Mouse (Mus musculus) kidney, postnatal 0 days (tissue): ENCODE results near the gene Pdyn. TPM values are rescaled to one million over a fixed set of nuclear protein-coding genes. Genes with fewer than 3 reads are reported as not detected.

Experiments
- ATAC-seq: fragments of 200-750 bp; cut with Nextera tagmentation; replicated peaks from 2 replicates; pipeline ENCODE4 v1.8.0; 2017; ENCODE audit warnings: low read depth, moderate number of reproducible peaks, moderate TSS enrichment, moderate library complexity; ENCODE audit not compliant: low FRiP score
- DNase-seq: peaks from one replicate; pipeline ENCODE4 v3.0.0-alpha.2; 2016; ENCODE audit warnings: low spot score
- H3K27ac ChIP-seq: fragments of 300-500 bp; sonication (generic); 2 replicates; pipeline ENCODE4 v1.5.1; 2014; ENCODE audit warnings: mild to moderate bottlenecking
- H3K27me3 ChIP-seq: fragments of 300-500 bp; sonication (generic); 2 replicates; pipeline ENCODE4 v1.6.1; 2014; ENCODE audit warnings: low read length, mixed read lengths; ENCODE audit not compliant: insufficient read depth
- H3K36me3 ChIP-seq: fragments of 300-500 bp; sonication (generic); 2 replicates; pipeline ENCODE4 v1.6.1; 2014; ENCODE audit warnings: low read length, mixed read lengths; ENCODE audit not compliant: insufficient read depth
- H3K4me1 ChIP-seq: fragments of 300-500 bp; sonication (generic); replicated peaks from 2 replicates; pipeline ENCODE4 v1.6.1; 2014; ENCODE audit warnings: antibody characterized with exemption, low read length, mixed read lengths; ENCODE audit not compliant: insufficient read depth
- H3K4me2 ChIP-seq: fragments of 300-500 bp; sonication (generic); 2 replicates; pipeline ENCODE4 v1.6.1; 2014; ENCODE audit warnings: mild to moderate bottlenecking, low read length, moderate library complexity, mixed read lengths
- H3K4me3 ChIP-seq: fragments of 300-500 bp; sonication (generic); replicated peaks from 2 replicates; pipeline ENCODE4 v1.5.1; 2014; ENCODE audit warnings: low read depth, low read length
- H3K9ac ChIP-seq: fragments of 300-500 bp; sonication (generic); 2 replicates; pipeline ENCODE4 v1.6.1; 2014; ENCODE audit warnings: low read depth, low read length
- H3K9me3 ChIP-seq: fragments of 300-500 bp; sonication (generic); replicated peaks from 2 replicates; pipeline ENCODE4 v1.6.1; 2016; ENCODE audit warnings: low read length, inconsistent platforms, mixed read lengths
- CTCF ChIP-seq: IDR thresholded peaks from 2 replicates; pipeline ENCODE4 v1.5.1; 2016; ENCODE audit warnings: antibody characterized with exemption, low read depth, mild to moderate bottlenecking, moderate library complexity
- WGBS: fragments of 180-500 bp; shearing (Covaris S2); extraction: QIAGEN DNeasy Blood & Tissue Kit; methylation state at CpG from one replicate; pipeline ENCODE4 v1.1.7; 2014; 5-methylcytosine and 5-hydroxymethylcytosine counted together
- polyA plus RNA-seq: library from polyadenylated mRNA; unstranded; fragments of >200 nt; fragmentation: Nextera tagmentation; extraction: Ambion mirVana; gene quantifications from 2 replicates; pipeline ENCODE4 v1.2.1, GENCODE M21; 2015

Gene Pdyn
- polyA plus RNA-seq, 1 experiment from 2014 or later, result 0.41 TPM

DNA sequence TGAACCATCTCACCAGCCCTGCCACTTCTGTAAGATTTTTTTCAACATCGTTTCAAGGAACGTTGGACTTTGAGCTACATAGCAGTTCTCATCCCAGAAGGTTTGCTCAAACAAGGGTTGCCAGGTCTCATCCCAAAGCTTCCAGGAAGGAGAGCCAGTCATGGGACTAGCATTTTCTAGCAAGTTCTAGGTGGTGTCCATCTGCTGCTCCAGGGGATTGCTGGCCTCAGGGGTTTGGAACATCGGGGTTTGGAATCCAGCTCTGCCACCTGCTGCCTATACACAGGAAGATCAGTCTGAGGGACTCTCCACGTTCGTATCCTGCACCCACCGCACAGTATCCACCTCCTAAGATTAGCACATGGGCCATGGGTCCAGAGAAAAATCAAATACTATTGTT lies 39.6 kb downstream of the Pdyn start:
- Histone ChIP-seq H3K4me1 (no peaks in the 10 kb centered on the region), H3K4me2 (no peak overlapping the region), H3K36me3 (no peaks in the 10 kb centered on the region), H3K9ac (no peak overlapping the region), H3K9me3 (no peaks in the 10 kb centered on the region), H3K4me3 (no peak overlapping the region), H3K27ac (no peak overlapping the region), H3K27me3 (no peaks in the 10 kb centered on the region)
- TF ChIP-seq CTCF, result peak; percentile 52
- DNase-seq (peak; percentile 39), ATAC-seq (no peak)
- WGBS, result 56% methylated on average over 6 of the region's 6 CpGs

DNA sequence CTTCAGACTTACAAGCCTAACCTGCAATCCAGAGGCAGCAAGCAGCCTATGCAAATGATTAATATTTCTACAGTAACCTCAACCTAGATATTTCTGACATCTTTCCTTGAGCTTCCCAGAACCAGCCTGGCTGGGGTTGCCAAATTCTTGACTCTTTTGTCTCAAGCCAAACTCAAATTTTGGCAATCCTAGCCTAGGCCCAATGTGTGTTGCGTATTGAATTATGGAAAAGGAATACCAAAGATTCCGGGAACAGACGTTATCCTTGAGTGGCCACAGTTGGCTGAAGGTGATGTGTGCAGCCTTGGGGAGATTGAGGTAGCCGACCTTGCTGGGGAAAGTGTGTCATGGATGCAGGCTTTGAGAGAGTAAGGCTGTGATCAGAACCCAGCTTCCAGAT lies 40.8 kb downstream of the Pdyn start:
- no peak for ATAC-seq
- no peak for DNase-seq
- no peaks in the 10 kb centered on the region for H3K36me3 ChIP-seq
- WGBS, result 80% methylated on average over 4 of the region's 4 CpGs
- no peak overlapping the region for H3K27ac ChIP-seq
- TF ChIP-seq CTCF, result no peak
- no peaks in the 10 kb centered on the region for H3K4me1 ChIP-seq
- no peaks in the 10 kb centered on the region for H3K9me3 ChIP-seq
- H3K4me2 ChIP-seq, result no peak overlapping the region
- no peak overlapping the region for H3K4me3 ChIP-seq
- H3K27me3 ChIP-seq, result no peaks in the 10 kb centered on the region
- no peak overlapping the region for H3K9ac ChIP-seq

GRCm38 (mm10) chr2:129655033-129655432 lies 44.6 kb downstream of the Pdyn start:
- no peak overlapping the region for H3K4me2 ChIP-seq
- no peak overlapping the region for H3K9ac ChIP-seq
- WGBS, result 94% methylated on average over 4 of the region's 4 CpGs
- H3K4me3 ChIP-seq, result no peak overlapping the region
- no peak for TF ChIP-seq CTCF
- no peak overlapping the region for H3K27ac ChIP-seq
- H3K4me1 ChIP-seq, result no peaks in the 10 kb centered on the region
- H3K27me3 ChIP-seq, result no peaks in the 10 kb centered on the region
- ATAC-seq, result no peak
- H3K36me3 ChIP-seq, result no peaks in the 10 kb centered on the region
- H3K9me3 ChIP-seq, result no peaks in the 10 kb centered on the region
- DNase-seq, result no peak

DNA sequence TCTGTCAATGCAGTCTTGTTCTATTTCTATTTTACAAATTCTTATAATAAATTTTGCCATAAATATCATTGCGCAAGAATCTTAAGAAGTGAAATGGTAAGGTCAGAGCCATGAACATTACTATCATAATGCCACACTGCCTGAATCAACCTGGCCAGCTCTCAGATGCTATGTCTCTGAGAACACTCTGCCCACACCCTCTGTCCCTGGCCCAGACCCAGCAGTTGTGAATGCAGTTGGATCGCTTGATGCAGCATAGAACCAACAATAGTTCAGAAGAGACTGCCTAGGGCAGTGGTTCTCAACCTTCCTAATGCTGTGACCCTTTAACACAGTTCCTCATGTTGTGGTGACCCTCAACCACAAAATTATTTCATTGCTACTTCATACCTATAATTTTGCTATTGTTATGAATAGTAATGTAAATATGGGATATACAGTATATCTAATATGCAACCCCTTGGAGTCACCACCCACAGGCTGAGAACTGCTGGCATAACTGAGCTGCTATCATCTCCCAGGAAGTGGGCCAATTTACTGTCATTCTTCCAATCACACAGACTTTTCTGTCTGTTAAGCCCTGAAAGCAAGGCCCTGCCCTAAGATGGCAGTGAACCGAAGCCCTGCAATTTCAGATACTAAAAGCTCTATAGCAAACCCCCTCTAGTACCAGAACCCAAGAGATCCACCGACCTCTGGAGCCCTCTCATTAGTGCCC lies 45.3 kb downstream of the Pdyn start:
- no peak overlapping the region for H3K4me2 ChIP-seq
- no peaks in the 10 kb centered on the region for H3K27me3 ChIP-seq
- no peak overlapping the region for H3K27ac ChIP-seq
- H3K36me3 ChIP-seq, result no peaks in the 10 kb centered on the region
- H3K4me1 ChIP-seq, result no peaks in the 10 kb centered on the region
- no peak overlapping the region for H3K9ac ChIP-seq
- 88% methylated on average over 4 of the region's 4 CpGs for WGBS
- DNase-seq (no peak), ATAC-seq (no peak)
- no peak overlapping the region for H3K4me3 ChIP-seq
- H3K9me3 ChIP-seq, result no peaks in the 10 kb centered on the region
- no peak for TF ChIP-seq CTCF

DNA sequence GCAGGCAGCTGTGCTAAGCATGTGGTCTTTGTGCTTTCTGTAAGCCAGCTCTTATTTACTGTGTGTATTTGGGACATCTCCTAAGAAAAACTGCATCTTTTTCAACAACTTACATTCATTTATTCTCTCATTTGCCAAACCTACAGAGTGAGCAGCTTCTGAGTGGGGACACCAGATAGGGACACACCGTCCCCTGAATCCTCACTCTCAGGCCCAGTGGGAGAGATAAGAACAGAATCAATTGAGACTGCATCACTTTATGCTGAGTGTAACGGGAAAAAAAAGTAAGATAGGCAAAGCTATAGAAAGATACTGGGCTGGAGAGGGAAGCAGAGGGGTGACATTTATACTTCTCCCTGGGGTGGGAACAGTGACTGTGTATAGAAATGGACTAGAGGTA lies 46.0 kb downstream of the Pdyn start:
- no peaks in the 10 kb centered on the region for H3K4me1 ChIP-seq
- no peak for DNase-seq
- ATAC-seq, result no peak
- WGBS, result 94% methylated on average over 2 of the region's 2 CpGs
- H3K9ac ChIP-seq, result no peak overlapping the region
- H3K4me3 ChIP-seq, result no peak overlapping the region
- no peaks in the 10 kb centered on the region for H3K27me3 ChIP-seq
- no peak overlapping the region for H3K27ac ChIP-seq
- H3K4me2 ChIP-seq, result no peak overlapping the region
- no peak for TF ChIP-seq CTCF
- no peaks in the 10 kb centered on the region for H3K9me3 ChIP-seq
- H3K36me3 ChIP-seq, result no peaks in the 10 kb centered on the region

DNA sequence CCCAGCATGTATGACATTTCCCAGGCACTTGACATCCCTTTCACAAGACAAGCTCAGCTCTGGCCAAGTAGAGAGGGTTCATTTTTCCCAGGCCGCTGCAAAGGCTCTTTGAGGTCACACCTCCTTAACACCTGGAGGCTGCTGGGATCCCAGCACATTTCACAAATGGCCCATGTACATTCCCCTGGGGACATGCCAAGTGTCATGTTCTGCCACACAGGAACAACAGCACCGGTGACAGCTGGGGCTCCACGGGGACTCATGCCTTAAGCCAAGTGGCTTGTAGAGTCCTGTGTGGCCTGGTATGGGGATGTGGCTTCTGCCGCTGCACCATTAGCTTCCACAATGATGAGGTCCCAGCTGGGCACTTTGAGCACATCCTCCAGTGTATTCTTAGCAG lies 47.0 kb downstream of the Pdyn start:
- WGBS, result 49% methylated on average over 4 of the region's 4 CpGs
- DNase-seq, result no peak
- no peak for TF ChIP-seq CTCF

More for the DNA sequence above, 47.0 kb downstream of the Pdyn start:
- Histone ChIP-seq H3K4me1 (no peaks in the 10 kb centered on the region), H3K4me3 (no peak overlapping the region), H3K9me3 (no peaks in the 10 kb centered on the region), H3K27me3 (no peaks in the 10 kb centered on the region), H3K4me2 (no peak overlapping the region), H3K27ac (no peak overlapping the region), H3K9ac (no peak overlapping the region), H3K36me3 (no peaks in the 10 kb centered on the region)
- no peak for ATAC-seq

Other genes starting within 250 kb of the Pdyn start
- gene F830045P16Rik, start 163.2 kb downstream of the Pdyn start, polyA plus RNA-seq, result not detected in 2 replicates
- gene Sirpa, start 107.0 kb downstream of the Pdyn start, polyA plus RNA-seq, result 22.5 and 25.5 TPM in 2 replicates
- gene Stk35, start 100.7 kb upstream of the Pdyn start, polyA plus RNA-seq, result 6.1 and 7.2 TPM in 2 replicates